Mouse (Mus musculus): ENCODE measurements around the gene 4930467E23Rik.
"Not testable (repeated sequence)": the region's sequence is repeated elsewhere in the genome, so short reads cannot be mapped to it uniquely, and the experiment has no call there.

- not testable (repeated sequence) for TF ChIP-seq EP300, CTCF (IDR thresholded peaks at IDR 0.05; ENCODE audit: low read depth)
Observed at GRCm38 (mm10) chr8:19776311-19776710, 46.9 kb downstream of the 4930467E23Rik start.
